Mouse (Mus musculus) c-Kit-positive CD71-negative TER-119-negative erythroid progenitor cells, embryonic 14.5 days (primary cell): Measurements from ENCODE around the gene Ffar2.
A peak's percentile ranks its signal among the peaks of the same experiment; 100 is the strongest.
"Not testable (repeated sequence)": the region's sequence is repeated elsewhere in the genome, so short reads cannot be mapped to it uniquely, and the experiment has no call there.

Experiments
- DNase-seq: peaks from one replicate; pipeline ENCODE4 v3.0.0-alpha.2; 2013; ENCODE audit warnings: low read depth

Ffar2 gene

DNA sequence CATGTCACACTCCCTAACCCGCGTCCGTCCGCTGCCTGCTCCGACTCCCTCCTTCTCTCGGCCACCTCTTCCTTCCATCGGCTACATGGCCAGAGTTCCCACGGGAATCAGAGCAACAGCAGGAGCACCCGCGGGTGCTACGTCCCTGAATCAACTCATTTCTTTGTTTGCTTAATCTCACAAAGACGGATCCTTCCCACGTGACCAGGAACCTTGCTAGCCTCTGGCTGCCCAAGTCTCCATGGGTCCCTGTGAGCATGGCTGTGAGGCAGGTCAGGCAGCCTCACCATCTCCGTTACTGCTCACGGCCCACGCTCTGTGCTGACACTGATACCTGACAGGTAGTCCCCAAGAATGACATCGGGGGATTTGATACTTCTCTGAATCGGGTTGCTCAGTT, at the start of gene Ffar2:
Gene Ffar2 (minus strand): TSS at position 101 of the 400 bp plus-strand sequence.
- DNase-seq: no peak

DNA sequence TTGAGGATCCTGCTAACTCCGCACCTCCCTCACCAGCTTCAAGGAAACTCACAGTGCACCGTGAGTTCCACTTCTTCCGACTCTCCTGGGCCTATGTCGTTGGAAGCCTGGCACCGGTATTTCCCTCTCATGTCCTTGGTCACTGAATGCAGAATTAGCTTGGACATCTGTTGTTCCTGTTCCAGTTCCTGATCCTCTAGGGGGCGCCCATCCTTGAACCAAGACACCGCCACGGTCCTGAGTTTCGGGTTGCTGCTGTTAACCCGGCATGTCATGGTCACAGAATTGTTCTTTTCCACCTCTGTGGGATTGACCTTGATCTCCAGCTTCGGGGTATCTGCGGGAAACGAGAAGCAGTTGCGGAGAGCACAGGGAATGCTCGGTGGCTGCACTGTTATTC, 49.5 kb upstream of the Ffar2 start:
- peak; percentile 44 for DNase-seq

DNA sequence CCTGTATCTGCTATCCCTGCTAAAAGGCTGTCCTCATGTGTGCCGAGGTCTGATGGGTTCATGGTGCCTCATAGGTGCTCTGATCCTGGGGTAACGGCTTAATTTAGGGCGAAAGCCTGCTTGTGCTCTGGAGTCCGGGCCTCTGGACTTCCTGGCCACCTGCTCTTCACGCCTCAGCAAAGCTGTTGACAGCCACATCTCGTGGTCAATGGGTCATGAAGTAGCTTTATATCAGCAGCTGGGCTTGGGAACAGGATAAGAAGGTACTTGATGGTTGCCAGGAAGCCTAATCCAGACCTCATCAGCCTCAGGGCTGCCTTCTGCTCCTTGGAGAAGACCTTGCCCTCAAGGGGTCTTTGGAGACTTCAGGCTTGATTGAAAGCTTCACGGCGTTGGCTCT, 39.8 kb upstream of the Ffar2 start:
- DNase-seq: no peak

DNA sequence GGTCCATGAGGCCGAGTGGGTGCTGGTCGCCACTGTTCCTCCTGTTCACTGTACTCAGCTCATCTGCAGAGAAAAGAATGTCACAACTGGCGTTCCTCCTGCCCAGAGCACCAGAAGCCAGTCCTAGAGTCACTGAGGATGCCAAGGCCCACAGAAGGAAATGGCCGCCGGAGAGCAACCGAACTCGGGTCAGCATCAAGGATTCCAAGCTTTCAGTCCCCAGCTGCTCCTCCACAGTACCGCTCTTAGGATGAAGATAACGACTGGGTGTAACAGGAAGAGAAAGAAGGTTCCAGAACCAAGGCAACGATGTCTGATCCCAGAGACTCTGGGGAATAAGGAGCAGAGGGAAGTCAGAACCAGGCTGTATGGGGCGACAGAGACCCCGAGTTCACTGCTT, 37.9 kb upstream of the Ffar2 start, which contains the start of gene Ffar1:
Gene Ffar1 (minus strand): TSS at position 101 of the 400 bp plus-strand sequence.
- no peak for DNase-seq

DNA sequence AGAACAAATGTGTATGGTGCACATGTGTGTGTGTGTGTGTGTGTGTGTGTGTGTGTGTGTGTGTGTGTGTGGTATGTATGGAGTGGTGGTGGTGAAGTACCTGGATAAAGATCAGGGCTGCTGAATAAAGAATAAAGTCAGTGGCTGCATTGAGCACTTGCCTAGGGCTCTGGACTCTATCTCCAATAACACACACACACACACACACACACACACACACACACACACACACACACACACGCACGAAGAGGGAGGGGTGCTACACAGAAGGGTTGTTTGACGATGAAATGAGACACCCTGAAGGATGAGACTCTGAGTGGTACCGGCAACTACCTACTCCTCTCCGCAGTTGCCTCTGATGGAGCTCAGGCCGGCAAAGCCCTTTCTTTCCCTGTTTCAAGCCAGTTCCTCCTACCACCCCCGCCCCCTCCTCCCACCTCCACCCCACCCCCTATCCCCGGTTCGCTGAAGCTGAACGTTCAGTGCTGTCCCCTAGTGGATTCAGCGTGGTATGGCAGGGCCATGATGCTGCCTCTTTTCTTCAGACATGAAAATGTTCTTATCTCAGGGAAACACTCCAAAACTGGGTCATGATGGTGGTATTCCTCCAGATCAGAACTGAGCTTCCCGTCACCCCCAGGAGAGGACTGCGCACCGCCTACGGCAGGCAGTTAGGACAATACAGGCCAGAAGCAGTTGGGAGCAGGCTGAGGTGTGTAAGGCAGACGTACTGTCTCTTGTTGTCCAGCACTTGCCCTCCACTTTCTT, 36.2 kb upstream of the Ffar2 start:
- peak; percentile 50 for DNase-seq

DNA sequence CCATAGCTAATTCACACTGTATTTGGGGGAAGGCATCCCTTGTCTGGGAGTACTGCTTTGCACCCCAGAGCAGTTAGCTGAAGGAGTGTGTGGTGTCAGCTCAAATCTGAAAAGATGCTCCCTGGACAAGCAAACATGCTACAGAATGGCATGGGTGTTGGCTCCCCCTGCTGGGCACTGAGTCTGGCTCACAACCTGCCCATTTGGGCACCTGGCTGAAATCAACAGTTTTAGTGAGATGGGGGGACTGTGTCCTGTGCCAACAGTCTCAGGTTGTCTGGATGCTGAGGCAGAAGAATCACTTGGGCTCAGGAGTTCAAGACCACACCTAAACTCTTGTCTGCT, 35.7 kb upstream of the Ffar2 start:
- DNase-seq: peak; percentile 74

- no peak for DNase-seq
These were observed 34.2 kb upstream of the Ffar2 start for GRCm38 (mm10) chr7:30857746-30858145.

DNA sequence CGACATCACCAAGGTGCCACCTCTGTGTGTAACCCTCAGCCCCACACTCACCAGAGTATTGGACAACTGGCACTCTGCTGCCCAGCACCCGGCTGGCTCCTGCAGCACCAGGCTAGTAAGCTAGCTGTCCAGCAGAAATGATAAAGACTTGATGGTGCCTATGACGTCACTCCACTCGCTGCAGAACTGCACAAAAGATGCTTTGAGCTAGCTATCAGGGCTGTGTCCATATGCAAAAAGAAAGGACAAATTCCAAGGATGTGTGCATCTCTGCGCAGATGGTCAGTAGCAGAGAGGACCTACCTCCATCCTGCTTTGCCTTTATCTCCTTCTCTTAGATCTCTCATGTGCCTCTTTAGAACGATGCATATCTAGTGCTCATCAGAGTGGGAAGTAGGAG, 32.5 kb upstream of the Ffar2 start, which contains the start of gene Ffar3:
Gene Ffar3 (minus strand): TSS at position 101 of the 400 bp plus-strand sequence.
- no peak for DNase-seq

GRCm38 (mm10) chr7:30851421-30851820, 27.8 kb upstream of the Ffar2 start:
- DNase-seq: no peak

DNA sequence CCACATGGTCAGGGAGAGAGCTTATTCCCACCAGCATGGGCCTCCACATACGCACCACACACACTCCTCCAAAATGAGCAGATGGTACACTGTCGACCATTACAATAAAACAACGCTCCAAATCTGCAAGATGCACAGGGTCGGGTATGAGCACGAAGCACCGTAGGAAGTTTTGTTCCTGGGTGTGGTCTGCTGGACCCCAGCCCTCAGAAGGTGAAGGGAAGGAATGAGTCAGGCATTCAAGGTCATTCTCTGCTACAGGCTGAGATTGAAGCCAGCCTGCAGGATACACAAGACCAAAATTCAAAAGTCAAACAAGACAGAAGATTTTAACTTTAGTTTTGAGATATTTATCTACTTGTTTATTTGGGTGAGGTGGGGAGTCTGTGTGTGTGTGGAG, 24.4 kb upstream of the Ffar2 start:
- DNase-seq: no peak

DNA sequence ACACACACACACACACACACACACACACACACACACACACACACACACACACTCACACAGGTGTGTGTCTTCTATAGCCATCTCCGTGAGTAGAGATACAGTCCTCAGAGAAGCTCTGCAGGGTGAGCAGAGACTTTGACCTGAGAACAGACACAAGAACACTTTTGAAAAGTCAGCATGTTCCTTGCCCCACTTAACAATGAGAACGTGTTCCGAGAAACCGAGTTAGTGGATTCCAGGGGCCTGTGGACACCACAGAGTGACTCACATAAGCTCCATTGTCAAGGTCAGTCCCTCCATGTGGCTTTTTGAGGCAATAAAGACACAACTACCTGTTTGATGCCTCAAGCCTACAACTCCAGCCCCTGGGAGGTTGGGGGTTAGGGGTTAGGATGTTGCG, 23.8 kb upstream of the Ffar2 start:
- no peak for DNase-seq

DNA sequence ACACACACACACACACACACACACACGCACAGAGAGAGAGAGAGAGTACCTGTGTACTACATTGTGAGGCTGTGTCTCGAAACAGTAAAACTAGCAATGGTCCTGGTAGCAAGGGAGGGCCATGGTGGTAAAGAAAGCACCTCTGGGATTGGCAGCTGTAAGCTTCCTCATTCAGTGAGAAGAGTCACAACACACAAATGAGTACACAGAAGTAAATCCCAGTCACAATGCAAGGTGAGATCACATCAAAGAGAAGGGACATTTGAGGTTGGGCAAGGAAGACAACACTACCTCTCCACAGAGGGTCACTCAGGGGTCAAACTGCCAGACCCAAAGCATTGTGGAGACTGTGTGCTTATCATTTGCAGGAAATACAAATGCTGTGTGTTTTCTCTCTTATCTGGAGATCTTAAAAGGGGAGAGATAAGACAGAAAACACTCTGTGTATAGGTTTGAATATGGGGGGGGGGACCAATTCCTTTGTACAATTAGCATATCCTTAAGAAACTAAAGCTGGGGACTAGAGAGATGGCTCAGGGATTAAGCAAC, 23.0 kb upstream of the Ffar2 start:
- DNase-seq: no peak

- DNase-seq: no peak
These were observed 21.2 kb upstream of the Ffar2 start for GRCm38 (mm10) chr7:30844676-30845297.

DNA sequence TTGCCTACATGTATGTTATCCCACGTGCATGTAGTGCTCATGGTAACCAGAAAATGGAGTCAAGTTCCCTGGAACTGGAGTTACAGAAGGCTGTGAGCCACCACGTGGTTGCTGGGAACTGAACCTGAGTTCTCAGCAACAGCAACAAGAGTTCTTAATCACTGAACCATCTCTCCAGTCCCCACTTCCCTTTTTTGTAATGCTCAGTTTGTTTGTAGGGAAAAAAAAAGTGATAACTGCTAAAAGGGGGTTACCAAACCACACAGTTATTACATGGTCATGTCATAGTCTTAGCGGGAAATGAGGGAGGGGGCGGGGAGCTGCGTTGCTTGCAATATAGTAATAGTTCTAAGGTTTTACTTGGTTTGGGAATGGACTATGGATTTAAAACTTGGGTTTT, 18.5 kb upstream of the Ffar2 start:
- DNase-seq: no peak

GRCm38 (mm10) chr7:30841379-30841778, 17.8 kb upstream of the Ffar2 start:
- DNase-seq: no peak

- no peak for DNase-seq
These were observed 16.7 kb upstream of the Ffar2 start for GRCm38 (mm10) chr7:30840306-30840705.

DNA sequence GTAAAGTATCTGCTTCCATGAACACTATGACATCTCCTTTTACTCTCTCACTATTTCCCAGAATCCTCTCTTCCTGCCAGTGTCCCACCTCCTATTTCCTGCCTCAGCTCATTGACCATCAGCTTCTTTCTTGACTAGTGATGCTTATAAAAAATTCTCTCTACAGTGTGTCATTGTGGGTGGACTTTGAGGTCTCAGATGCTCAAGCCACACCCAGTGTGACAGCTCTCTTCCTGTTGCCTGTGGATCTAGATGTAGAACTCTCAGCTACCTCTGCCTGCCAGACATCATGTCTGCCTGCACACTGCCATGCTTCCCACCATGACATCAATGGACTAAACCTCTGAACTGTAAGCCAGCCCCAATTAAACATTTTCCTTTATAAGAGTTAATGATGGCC, 13.7 kb upstream of the Ffar2 start:
- no peak for DNase-seq

DNA sequence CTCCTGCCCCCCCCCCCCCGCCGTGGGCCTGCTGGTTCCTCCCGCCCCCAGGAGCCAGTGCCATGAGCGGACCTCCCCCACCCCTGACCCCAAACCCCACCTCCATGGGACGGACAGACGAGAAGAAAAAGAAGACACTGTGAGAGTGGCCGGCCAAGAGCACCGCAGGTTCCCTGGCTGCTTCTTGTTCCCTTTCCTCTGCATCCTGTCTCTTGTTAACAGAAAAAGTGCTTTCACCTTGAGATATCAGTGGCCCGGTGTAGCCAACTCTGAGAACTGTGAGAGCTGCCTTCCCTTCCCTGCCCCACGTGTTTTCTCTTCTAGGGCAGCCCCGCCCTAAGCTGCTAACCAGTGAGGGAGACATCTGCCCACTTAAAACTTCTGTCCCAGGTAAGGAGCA, 9.1 kb upstream of the Ffar2 start:
- not testable (repeated sequence) for DNase-seq

- no peak for DNase-seq
These were observed 8.7 kb upstream of the Ffar2 start for GRCm38 (mm10) chr7:30832261-30832660.

DNA sequence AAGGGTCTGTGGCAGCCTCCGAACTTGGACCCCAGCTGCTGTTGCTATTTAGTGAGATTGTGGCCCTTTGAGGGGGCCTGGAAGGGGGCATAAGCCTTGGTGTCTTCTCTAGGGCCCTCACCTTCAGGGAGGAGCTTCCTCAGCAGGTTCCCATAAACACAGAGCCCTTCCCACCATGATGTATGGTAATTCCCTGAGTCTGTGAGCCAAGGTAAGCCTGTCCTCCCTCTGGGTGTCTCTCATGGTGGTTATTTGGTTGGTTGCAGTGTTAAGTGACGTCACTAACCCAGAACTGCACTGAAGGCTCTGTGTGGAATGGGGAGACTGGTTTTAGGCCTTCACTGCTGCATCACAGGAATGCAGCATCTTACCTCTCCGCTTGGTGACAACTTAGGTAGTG, 5.9 kb upstream of the Ffar2 start:
- no peak for DNase-seq

- DNase-seq: not testable (repeated sequence)
These were observed 5.3 kb upstream of the Ffar2 start for GRCm38 (mm10) chr7:30828871-30829270.

DNA sequence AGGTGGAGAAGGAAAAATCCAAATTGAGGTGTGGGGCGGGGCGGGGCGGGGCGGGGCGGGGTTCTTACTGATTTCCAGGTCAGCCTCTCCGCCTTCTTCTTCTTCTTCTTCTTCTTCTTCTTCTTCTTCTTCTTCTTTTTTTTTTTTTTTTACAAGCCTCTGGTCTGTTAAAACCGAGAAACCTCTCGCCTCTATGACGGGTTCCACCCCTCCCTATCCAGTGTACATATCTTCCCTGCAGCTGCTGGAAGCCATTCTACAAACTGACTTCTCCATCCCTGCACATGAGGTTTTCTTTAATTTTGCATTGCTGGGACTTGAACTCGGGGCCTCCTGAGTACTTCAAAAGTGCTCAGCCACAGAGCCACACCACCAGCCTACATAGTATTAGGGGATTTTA, 3.1 kb upstream of the Ffar2 start:
- no peak for DNase-seq

- DNase-seq: no peak
These were observed 731 bp upstream of the Ffar2 start for GRCm38 (mm10) chr7:30824306-30824705.
